Mouse (Mus musculus) lung, postnatal 10 days (tissue): ENCODE measurements around the gene Ddost.
A peak's percentile ranks its signal among the peaks of the same experiment; 100 is the strongest.

Source experiments
- DNase-seq: peaks from one replicate; pipeline ENCODE4 v3.0.0; 2021

Gene Ddost

GRCm38 (mm10) chr4:138304340-138305104 is at the start of gene Ddost:
TSS of gene Ddost (plus strand) at chr4:138304730.
- DNase-seq: peak; percentile 100

- DNase-seq: no peak
Observed at GRCm38 (mm10) chr4:138257116-138257687, 47.3 kb upstream of the Ddost start.

- no peak for DNase-seq
Observed at GRCm38 (mm10) chr4:138258663-138259062, 45.9 kb upstream of the Ddost start.

- DNase-seq: no peak
Observed at GRCm38 (mm10) chr4:138259482-138259881, 45.0 kb upstream of the Ddost start.

GRCm38 (mm10) chr4:138261843-138262681 is 42.5 kb upstream of the Ddost start:
- DNase-seq: peak; percentile 94

- DNase-seq: no peak
Observed at GRCm38 (mm10) chr4:138267869-138268268, 36.7 kb upstream of the Ddost start.

GRCm38 (mm10) chr4:138272011-138272997 is 32.2 kb upstream of the Ddost start:
- peak; percentile 77 for DNase-seq

GRCm38 (mm10) chr4:138278346-138278745 is 26.2 kb upstream of the Ddost start:
- DNase-seq: no peak

- peak; percentile 80 for DNase-seq
Observed at GRCm38 (mm10) chr4:138282834-138283233, 21.7 kb upstream of the Ddost start.

- DNase-seq: no peak
Observed at GRCm38 (mm10) chr4:138286411-138286810, 18.1 kb upstream of the Ddost start.

GRCm38 (mm10) chr4:138288691-138289090 is 15.8 kb upstream of the Ddost start:
- DNase-seq: no peak

GRCm38 (mm10) chr4:138292028-138292427 is 12.5 kb upstream of the Ddost start:
- DNase-seq: no peak

- DNase-seq: no peak
Observed at GRCm38 (mm10) chr4:138293261-138293948, 11.1 kb upstream of the Ddost start.

- no peak for DNase-seq
Observed at GRCm38 (mm10) chr4:138293949-138294550, 10.5 kb upstream of the Ddost start.

- no peak for DNase-seq
Observed at GRCm38 (mm10) chr4:138301271-138301780, 3.2 kb upstream of the Ddost start.

GRCm38 (mm10) chr4:138303011-138303410 is 1.5 kb upstream of the Ddost start:
- DNase-seq: no peak

GRCm38 (mm10) chr4:138303742-138304141 is 788 bp upstream of the Ddost start:
- DNase-seq: no peak

- DNase-seq: no peak
Observed at GRCm38 (mm10) chr4:138307025-138307424, 2.5 kb downstream of the Ddost start.

GRCm38 (mm10) chr4:138307739-138308138 is 3.2 kb downstream of the Ddost start:
- no peak for DNase-seq

GRCm38 (mm10) chr4:138310311-138310910 is 5.9 kb downstream of the Ddost start:
- DNase-seq: no peak

GRCm38 (mm10) chr4:138311595-138311994 is 7.1 kb downstream of the Ddost start:
- DNase-seq: peak; percentile 62
